Mouse (Mus musculus): ENCODE measurements around the gene Fam208b. TPM values are rescaled to one million over a fixed set of nuclear protein-coding genes. Genes with fewer than 3 reads are reported as not detected.

Fam208b gene
- polyA plus RNA-seq (2014; fragmentation: Nextera tagmentation; extraction: Ambion mirVana): 25.5 and 30.3 TPM in 2 replicates

DNA sequence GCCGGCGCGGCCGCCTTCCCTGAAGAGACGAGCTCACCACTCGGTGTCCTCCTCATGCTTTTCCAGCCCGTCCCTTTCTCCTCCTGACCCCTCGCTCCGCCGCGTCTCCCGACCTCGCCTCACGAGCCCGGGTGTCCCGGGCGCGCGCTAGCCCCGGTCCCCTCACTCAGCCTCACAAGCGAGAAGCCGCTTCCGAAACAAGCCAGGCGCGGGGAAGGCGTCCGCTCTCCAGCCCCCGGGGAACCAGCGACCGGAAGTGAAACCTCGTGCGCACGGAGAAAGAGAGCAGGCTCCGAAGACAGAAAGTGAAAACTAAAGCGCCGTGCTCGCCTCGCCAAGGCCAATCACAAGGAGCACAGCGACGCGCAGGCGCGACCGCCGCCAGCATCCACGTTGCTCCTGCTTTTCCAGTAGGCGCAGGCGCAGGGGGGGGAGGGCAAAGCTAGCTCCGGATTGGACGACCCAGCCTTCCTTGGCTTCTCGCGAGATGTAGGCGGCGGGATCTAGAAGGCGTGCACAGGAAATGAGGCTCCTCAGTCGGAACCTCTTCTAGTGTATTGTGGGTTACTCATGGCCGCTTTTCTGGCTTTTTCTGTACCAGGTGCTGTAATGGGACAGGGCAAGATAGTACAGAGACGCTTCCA lies at the start of gene Fam208b:
Gene Fam208b, minus strand, starts transcription at position 314 of the 644 bp plus-strand sequence.
- Histone ChIP-seq H3K4me2 (ENCODE audit: low read depth, low read length, severe bottlenecking) (peak within 1 kb of the TSS; percentile 72), H3K27ac (ENCODE audit: low read depth, low read length) (peak within 1 kb of the TSS; percentile 87), H3K4me3 (ENCODE audit: low read depth, low read length) (peak within 1 kb of the TSS; percentile 87), H3K27me3 (ENCODE audit: control insufficient read depth, insufficient read depth, low read length) (no peaks in the 10 kb centered on the region), H3K9ac (ENCODE audit: low read length) (peak within 1 kb of the TSS; percentile 87), H3K9me3 (ENCODE audit: control insufficient read depth, low read length) (no peaks in the 10 kb centered on the region), H3K4me1 (replicated peaks; ENCODE audit: control insufficient read depth, insufficient read depth, low read length) (0 out of 2 replicates have a peak, but pooled peaks cover 2% of the 10 kb centered on the region), H3K36me3 (ENCODE audit: control insufficient read depth, insufficient read depth, low read length) (no peaks in the 10 kb centered on the region)
- DNase-seq (ENCODE audit: low spot score) (peak; percentile 99), ATAC-seq (replicated peaks; ENCODE audit: low FRiP score) (peak; percentile 99)
- under 1% methylated on average over 58 of the region's 58 CpGs for WGBS

GRCm38 (mm10) chr13:3659163-3660160 lies 48.6 kb upstream of the Fam208b start:
- 83% methylated on average over 16 of the region's 16 CpGs for WGBS
- no peak for DNase-seq (ENCODE audit: low spot score)

DNA sequence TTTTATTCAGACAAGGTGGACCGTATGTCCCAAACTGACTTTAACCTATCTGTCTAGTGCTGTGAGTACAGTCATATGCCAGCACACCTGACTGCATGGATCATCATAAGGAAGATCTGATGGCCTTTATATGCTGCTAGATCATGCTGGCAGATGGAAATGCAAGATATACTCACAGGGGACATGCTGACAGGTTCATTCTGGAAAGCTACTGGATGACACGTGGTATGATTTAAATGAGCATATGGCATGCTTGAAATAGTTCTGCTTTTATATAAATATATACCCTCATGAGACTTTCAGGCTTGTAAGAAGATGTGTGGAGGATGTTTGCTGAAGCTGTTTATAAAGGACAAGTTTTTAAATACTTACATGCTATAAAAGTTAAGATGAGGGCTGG lies 43.5 kb upstream of the Fam208b start:
- Histone ChIP-seq H3K4me2 (ENCODE audit: low read depth, low read length, severe bottlenecking) (no peak overlapping the region), H3K9ac (ENCODE audit: low read length) (no peak overlapping the region), H3K27ac (ENCODE audit: low read depth, low read length) (no peak overlapping the region), H3K4me1 (replicated peaks; ENCODE audit: control insufficient read depth, insufficient read depth, low read length) (no peaks in the 10 kb centered on the region), H3K9me3 (ENCODE audit: control insufficient read depth, low read length) (no peaks in the 10 kb centered on the region), H3K4me3 (ENCODE audit: low read depth, low read length) (no peak overlapping the region), H3K27me3 (ENCODE audit: control insufficient read depth, insufficient read depth, low read length) (no peaks in the 10 kb centered on the region), H3K36me3 (ENCODE audit: control insufficient read depth, insufficient read depth, low read length) (no peaks in the 10 kb centered on the region)
- no peak for DNase-seq (ENCODE audit: low spot score)
- WGBS: 91% methylated on average over 2 of the region's 2 CpGs
- ATAC-seq (replicated peaks; ENCODE audit: low FRiP score): no peak

More at GRCm38 (mm10) chr13:3659163-3660160, 48.6 kb upstream of the Fam208b start:
- Histone ChIP-seq H3K9ac (ENCODE audit: low read length) (no peak overlapping the region), H3K27ac (ENCODE audit: low read depth, low read length) (no peak overlapping the region), H3K27me3 (ENCODE audit: control insufficient read depth, insufficient read depth, low read length) (no peaks in the 10 kb centered on the region), H3K9me3 (ENCODE audit: control insufficient read depth, low read length) (no peaks in the 10 kb centered on the region), H3K4me2 (ENCODE audit: low read depth, low read length, severe bottlenecking) (no peak overlapping the region), H3K4me3 (ENCODE audit: low read depth, low read length) (no peak overlapping the region), H3K36me3 (ENCODE audit: control insufficient read depth, insufficient read depth, low read length) (no peaks in the 10 kb centered on the region), H3K4me1 (replicated peaks; ENCODE audit: control insufficient read depth, insufficient read depth, low read length) (no peaks in the 10 kb centered on the region)
- no peak for ATAC-seq (replicated peaks; ENCODE audit: low FRiP score)

DNA sequence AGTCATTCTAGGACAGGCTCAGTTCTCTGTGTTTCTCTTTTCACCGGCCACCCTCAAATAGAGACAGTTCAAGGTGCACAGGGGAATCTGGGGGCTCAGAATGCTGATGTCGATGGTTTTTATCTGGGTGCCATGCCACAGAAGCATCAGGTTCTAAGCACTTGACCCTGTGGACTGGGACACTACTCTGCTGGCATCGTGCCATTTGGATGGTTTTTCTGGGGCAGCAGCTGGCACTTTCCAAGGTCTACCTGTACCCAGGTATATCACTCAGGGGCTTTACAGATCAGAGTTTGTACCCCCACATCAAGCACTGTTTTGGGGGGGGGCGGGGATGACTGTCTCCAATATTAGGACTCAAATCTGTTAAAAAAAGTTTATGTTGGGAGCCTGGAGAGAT lies 39.7 kb upstream of the Fam208b start:
- 91% methylated on average over 4 of the region's 4 CpGs for WGBS
- no peak for ATAC-seq (replicated peaks; ENCODE audit: low FRiP score)
- H3K36me3 ChIP-seq (ENCODE audit: control insufficient read depth, insufficient read depth, low read length): no peaks in the 10 kb centered on the region

GRCm38 (mm10) chr13:3646566-3646965 lies 35.7 kb upstream of the Fam208b start:
- ATAC-seq (replicated peaks; ENCODE audit: low FRiP score) (no peak), DNase-seq (ENCODE audit: low spot score) (no peak)
- Histone ChIP-seq H3K4me3 (ENCODE audit: low read depth, low read length) (no peak overlapping the region), H3K27me3 (ENCODE audit: control insufficient read depth, insufficient read depth, low read length) (no peaks in the 10 kb centered on the region), H3K4me1 (replicated peaks; ENCODE audit: control insufficient read depth, insufficient read depth, low read length) (no peaks in the 10 kb centered on the region), H3K27ac (ENCODE audit: low read depth, low read length) (no peak overlapping the region), H3K9ac (ENCODE audit: low read length) (no peak overlapping the region), H3K9me3 (ENCODE audit: control insufficient read depth, low read length) (no peaks in the 10 kb centered on the region), H3K36me3 (ENCODE audit: control insufficient read depth, insufficient read depth, low read length) (no peaks in the 10 kb centered on the region), H3K4me2 (ENCODE audit: low read depth, low read length, severe bottlenecking) (no peak overlapping the region)
- 89% methylated on average over 7 of the region's 7 CpGs for WGBS

More for the DNA sequence above, 39.7 kb upstream of the Fam208b start:
- H3K27ac ChIP-seq (ENCODE audit: low read depth, low read length): no peak overlapping the region
- H3K4me2 ChIP-seq (ENCODE audit: low read depth, low read length, severe bottlenecking): no peak overlapping the region
- no peak for DNase-seq (ENCODE audit: low spot score)
- no peaks in the 10 kb centered on the region for H3K9me3 ChIP-seq (ENCODE audit: control insufficient read depth, low read length)
- no peak overlapping the region for H3K4me3 ChIP-seq (ENCODE audit: low read depth, low read length)
- H3K27me3 ChIP-seq (ENCODE audit: control insufficient read depth, insufficient read depth, low read length): no peaks in the 10 kb centered on the region
- no peak overlapping the region for H3K9ac ChIP-seq (ENCODE audit: low read length)
- no peaks in the 10 kb centered on the region for H3K4me1 ChIP-seq (replicated peaks; ENCODE audit: control insufficient read depth, insufficient read depth, low read length)

DNA sequence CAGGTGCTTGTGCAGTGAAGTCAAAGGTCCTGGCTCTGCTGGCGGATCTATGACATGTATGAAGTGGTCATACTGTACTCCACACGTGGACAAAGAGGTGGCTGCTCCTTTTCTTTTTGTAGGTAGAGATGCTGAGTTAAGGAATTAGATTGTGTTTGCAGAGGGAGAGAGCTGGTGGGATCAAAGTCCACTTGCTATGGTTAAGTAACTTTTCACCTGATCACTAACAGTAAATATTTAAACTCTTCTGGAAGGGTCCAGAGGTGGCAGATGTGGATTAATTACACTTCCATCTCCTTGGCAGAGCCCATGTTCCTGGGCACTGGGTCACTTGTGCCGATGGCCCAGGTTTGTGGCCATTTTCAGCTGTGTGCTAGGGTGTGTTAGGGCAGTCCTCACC lies 35.0 kb upstream of the Fam208b start:
- no peaks in the 10 kb centered on the region for H3K36me3 ChIP-seq (ENCODE audit: control insufficient read depth, insufficient read depth, low read length)
- no peak for DNase-seq (ENCODE audit: low spot score)
- WGBS: 91% methylated on average over 3 of the region's 3 CpGs
- H3K9ac ChIP-seq (ENCODE audit: low read length): no peak overlapping the region
- H3K4me2 ChIP-seq (ENCODE audit: low read depth, low read length, severe bottlenecking): no peak overlapping the region
- no peak for ATAC-seq (replicated peaks; ENCODE audit: low FRiP score)
- no peak overlapping the region for H3K4me3 ChIP-seq (ENCODE audit: low read depth, low read length)
- no peaks in the 10 kb centered on the region for H3K4me1 ChIP-seq (replicated peaks; ENCODE audit: control insufficient read depth, insufficient read depth, low read length)
- no peak overlapping the region for H3K27ac ChIP-seq (ENCODE audit: low read depth, low read length)
- no peaks in the 10 kb centered on the region for H3K9me3 ChIP-seq (ENCODE audit: control insufficient read depth, low read length)
- H3K27me3 ChIP-seq (ENCODE audit: control insufficient read depth, insufficient read depth, low read length): no peaks in the 10 kb centered on the region

GRCm38 (mm10) chr13:3644871-3645270 lies 34.0 kb upstream of the Fam208b start:
- Histone ChIP-seq H3K27me3 (ENCODE audit: control insufficient read depth, insufficient read depth, low read length) (no peaks in the 10 kb centered on the region), H3K4me1 (replicated peaks; ENCODE audit: control insufficient read depth, insufficient read depth, low read length) (no peaks in the 10 kb centered on the region), H3K9ac (ENCODE audit: low read length) (no peak overlapping the region), H3K9me3 (ENCODE audit: control insufficient read depth, low read length) (no peaks in the 10 kb centered on the region), H3K4me3 (ENCODE audit: low read depth, low read length) (no peak overlapping the region), H3K27ac (ENCODE audit: low read depth, low read length) (no peak overlapping the region), H3K4me2 (ENCODE audit: low read depth, low read length, severe bottlenecking) (no peak overlapping the region), H3K36me3 (ENCODE audit: control insufficient read depth, insufficient read depth, low read length) (no peaks in the 10 kb centered on the region)
- no peak for DNase-seq (ENCODE audit: low spot score)
- ATAC-seq (replicated peaks; ENCODE audit: low FRiP score): no peak
- WGBS: 94% methylated on average over 5 of the region's 5 CpGs

- no peaks in the 10 kb centered on the region for H3K36me3 ChIP-seq (ENCODE audit: control insufficient read depth, insufficient read depth, low read length)
- no peak overlapping the region for H3K4me3 ChIP-seq (ENCODE audit: low read depth, low read length)
- H3K4me1 ChIP-seq (replicated peaks; ENCODE audit: control insufficient read depth, insufficient read depth, low read length): no peaks in the 10 kb centered on the region
- H3K9me3 ChIP-seq (ENCODE audit: control insufficient read depth, low read length): no peaks in the 10 kb centered on the region
- no peak overlapping the region for H3K9ac ChIP-seq (ENCODE audit: low read length)
- no peak overlapping the region for H3K27ac ChIP-seq (ENCODE audit: low read depth, low read length)
- ATAC-seq (replicated peaks; ENCODE audit: low FRiP score) (no peak), DNase-seq (ENCODE audit: low spot score) (no peak)
- H3K27me3 ChIP-seq (ENCODE audit: control insufficient read depth, insufficient read depth, low read length): no peaks in the 10 kb centered on the region
- no peak overlapping the region for H3K4me2 ChIP-seq (ENCODE audit: low read depth, low read length, severe bottlenecking)
- WGBS: 91% methylated on average over 5 of the region's 5 CpGs
Observed at GRCm38 (mm10) chr13:3642538-3642937, 31.6 kb upstream of the Fam208b start.
